Mouse (Mus musculus) G1E (cell line): ENCODE measurements around the gene Lexm.

ENCODE experiments used
- CTCF ChIP-seq: IDR thresholded peaks from 2 replicates; pipeline ENCODE4 v1.5.1; 2012; ENCODE audit warnings: low read depth, low read length, inconsistent platforms, mixed read lengths
- GATA1 ChIP-seq: IDR thresholded peaks from 2 replicates; pipeline ENCODE4 v1.6.1; 2012; ENCODE audit warnings: borderline replicate concordance, low read length, inconsistent platforms, mixed read lengths
- GATA2 ChIP-seq: IDR thresholded peaks from 2 replicates; pipeline ENCODE4 v1.6.1; 2012; ENCODE audit warnings: low read depth, low read length, inconsistent platforms, borderline replicate concordance
- TAL1 ChIP-seq: conservative IDR thresholded peaks from 2 replicates; pipeline ENCODE4 v1.6.1; 2012; ENCODE audit warnings: low read depth, low read length, inconsistent platforms, mixed read lengths

DNA sequence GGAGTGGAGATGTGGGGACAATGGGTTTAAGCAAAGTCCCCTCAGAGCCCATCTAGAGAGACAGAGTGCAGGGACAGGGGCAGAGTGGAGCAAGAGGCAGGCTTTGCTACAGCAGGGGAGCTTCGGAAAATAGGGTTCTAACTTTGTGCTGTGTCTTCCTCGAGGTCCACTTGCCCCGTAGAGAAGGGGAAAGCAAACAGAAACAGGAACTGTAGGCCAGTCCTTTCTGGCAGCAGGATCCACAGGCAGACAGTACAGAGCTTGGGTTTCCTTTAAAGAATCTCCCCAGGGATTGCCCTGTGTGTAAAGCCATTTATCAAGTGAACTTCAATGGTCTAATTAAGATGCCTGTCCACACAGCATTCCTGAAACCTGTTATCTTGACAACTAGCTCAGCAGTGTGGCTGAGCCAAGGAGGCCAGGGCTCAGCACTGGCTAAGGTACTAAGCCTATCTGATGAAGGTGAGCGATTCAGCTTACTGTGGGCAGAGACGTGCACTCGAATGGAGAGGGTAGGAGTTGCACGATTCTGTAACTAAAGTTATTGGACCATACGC, 71.1 kb downstream of the Lexm start:
- no peak for TF ChIP-seq TAL1
- TF ChIP-seq CTCF = no peak
- no peak for TF ChIP-seq GATA1
- TF ChIP-seq GATA2 = no peak
